Mouse (Mus musculus) mature B cell (primary cell): ENCODE data around the gene A130010J15Rik.

ENCODE experiments used
- in situ Hi-C: fragments of 300-500 bp; cut with MboI; formaldehyde crosslinking; loops from 2 replicates; pipeline ENCODE4 v1.14.3; 2019

A130010J15Rik gene

GRCm38 (mm10) chr1:193156316-193157110 lies 11.3 kb upstream of the A130010J15Rik start:
- in situ Hi-C loops = no loop called here

GRCm38 (mm10) chr1:193157111-193157492 lies 10.7 kb upstream of the A130010J15Rik start:
- in situ Hi-C loops = no loop called here

DNA sequence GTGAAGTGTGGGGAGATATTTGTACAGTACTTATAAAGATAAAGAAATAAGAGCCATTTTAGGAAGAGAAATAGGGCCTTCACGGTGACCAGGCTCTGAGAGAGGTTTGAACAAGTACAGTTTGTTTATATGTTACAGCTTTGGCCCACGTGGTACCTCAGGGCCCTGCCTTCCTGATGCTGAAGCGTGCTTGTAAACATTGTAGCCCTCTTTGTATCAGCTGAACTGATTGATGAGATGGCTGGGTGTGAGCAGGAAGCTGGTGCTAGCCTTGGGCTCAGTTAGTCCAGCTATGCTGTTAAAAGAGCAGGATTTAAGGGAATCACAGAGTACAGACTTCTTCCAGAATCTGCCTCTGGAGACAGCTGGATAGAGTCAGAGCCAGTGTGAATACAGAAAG lies 8.7 kb upstream of the A130010J15Rik start:
- in situ Hi-C loops = no loop called here

- in situ Hi-C loops = no loop called here
Observed at GRCm38 (mm10) chr1:193159613-193160012, 8.2 kb upstream of the A130010J15Rik start.

GRCm38 (mm10) chr1:193160317-193161032 lies 7.4 kb upstream of the A130010J15Rik start:
- in situ Hi-C loops = no loop called here

DNA sequence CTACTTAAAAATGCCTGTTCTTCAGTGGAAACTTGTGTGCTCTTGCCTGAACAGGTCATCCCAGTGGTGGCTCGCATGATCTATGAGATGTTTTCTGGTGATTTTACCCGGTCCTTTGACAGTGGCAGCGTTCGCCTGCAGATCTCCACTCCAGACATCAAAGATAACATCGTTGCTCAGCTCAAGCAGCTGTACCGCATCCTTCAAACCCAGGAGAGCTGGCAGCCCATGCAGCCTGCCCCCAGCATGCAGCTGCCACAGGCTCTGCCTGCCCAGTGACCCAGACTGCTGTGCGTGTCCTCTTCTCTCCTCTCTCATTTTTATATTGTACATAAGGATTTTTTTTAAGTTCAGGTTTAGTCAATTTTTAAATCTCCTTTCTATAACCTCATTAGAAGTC lies 1.4 kb downstream of the A130010J15Rik start:
- in situ Hi-C loops = no loop called here

GRCm38 (mm10) chr1:193169856-193170255 lies 2.0 kb downstream of the A130010J15Rik start:
- in situ Hi-C loops = no loop called here

GRCm38 (mm10) chr1:193172991-193173809 lies 5.4 kb downstream of the A130010J15Rik start:
- in situ Hi-C loops = no loop called here

DNA sequence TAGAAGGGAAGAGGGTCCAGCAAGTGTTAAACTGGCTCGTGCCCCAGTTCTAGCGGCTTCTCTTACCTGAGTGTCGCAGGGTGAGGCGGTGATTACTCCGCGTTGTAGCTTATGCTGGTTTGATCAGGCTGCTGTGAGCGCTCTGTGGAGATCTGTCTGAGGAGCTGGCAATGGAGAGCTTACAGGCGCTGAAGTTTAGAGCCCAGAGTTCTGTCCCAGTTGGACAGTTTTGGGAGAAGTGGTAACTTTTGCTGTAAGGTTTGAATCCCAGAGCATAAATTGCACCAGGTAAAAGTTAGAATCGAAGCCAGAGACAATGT lies 5.9 kb downstream of the A130010J15Rik start:
- in situ Hi-C loops = no loop called here

GRCm38 (mm10) chr1:193174143-193174733 lies 6.4 kb downstream of the A130010J15Rik start:
- in situ Hi-C loops = no loop called here

GRCm38 (mm10) chr1:193181104-193181503 lies 13.3 kb downstream of the A130010J15Rik start:
- in situ Hi-C loops = no loop called here

DNA sequence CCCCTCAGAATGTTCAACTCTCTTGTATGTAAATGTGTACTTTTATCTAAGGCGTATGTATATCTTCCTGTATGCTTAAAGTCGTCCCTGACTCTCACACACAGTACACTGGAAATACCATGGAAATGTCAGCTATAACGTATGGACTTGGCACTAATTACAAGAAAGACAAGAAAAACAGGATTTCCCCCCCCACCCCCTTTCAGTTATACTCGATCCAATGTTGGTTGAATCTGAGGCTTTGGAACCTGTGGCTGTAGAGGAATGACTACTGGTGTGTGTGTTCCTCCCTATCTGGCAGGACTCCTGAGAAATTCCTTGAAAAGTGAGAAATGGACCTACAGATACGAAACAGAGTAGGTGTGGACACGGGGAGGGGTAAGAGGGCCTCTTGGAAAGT lies 20.4 kb downstream of the A130010J15Rik start:
- in situ Hi-C loops = no loop called here

- in situ Hi-C loops = no loop called here
Observed at GRCm38 (mm10) chr1:193189151-193189621, 21.3 kb downstream of the A130010J15Rik start.

DNA sequence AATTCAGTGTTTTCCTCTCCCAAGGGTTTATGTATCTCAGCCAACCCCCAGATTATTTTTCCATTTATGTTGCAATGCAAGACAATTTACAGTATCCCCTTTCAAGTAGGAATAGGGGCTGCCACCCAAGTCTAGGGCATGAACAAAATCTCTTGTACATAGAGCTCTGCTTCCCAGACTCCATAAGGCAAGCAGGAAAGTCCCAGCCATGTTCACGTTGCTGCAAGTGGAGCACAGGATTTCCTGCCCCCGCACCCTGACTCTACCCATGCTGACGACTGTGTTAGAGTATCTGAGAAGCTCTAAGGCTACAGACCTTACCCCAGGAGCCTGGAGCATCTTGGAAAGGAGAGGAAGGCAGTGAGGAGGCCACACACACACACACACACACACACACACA lies 21.9 kb downstream of the A130010J15Rik start:
- in situ Hi-C loops = no loop called here

- in situ Hi-C loops = no loop called here
Observed at GRCm38 (mm10) chr1:193191675-193192283, 23.9 kb downstream of the A130010J15Rik start.

DNA sequence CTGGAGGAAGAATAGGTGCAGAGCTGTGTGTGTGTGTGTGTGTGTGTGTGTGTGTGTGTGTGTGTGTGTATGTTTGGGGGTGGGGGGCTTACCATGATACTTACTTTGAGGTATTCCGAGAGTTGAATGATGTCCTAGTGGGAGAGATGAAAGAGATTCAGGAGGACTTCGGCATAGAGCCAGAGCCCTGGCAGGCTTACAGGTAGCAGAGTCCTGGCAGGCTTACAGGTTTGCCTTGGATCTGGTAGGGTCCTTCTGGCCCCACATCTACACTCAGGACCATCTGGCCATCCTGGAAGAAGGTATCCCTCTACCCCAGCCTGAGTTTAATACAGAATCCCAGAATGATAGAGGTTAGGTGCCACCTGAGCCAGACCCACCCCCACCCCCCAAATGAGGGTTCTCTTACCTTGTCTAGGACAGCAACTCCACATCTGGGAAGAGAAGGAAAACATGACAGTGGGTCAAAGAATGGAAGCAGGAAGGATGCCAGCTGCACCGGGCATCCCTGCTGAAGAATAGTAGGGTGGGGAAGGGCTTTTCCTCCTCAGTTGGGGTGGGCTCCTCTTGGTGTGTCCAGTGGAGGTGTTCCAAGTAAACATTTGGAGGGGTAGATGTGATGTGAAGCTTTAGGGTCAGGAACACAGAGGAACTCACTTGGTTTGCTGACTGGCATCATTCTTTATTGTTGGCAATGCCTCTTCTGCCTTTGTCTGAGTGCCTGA lies 26.7 kb downstream of the A130010J15Rik start:
- in situ Hi-C loops = no loop called here

- in situ Hi-C loops = no loop called here
Observed at GRCm38 (mm10) chr1:193195169-193195810, 27.4 kb downstream of the A130010J15Rik start.

- in situ Hi-C loops = no loop called here
Observed at GRCm38 (mm10) chr1:193197494-193198205, 29.8 kb downstream of the A130010J15Rik start.

DNA sequence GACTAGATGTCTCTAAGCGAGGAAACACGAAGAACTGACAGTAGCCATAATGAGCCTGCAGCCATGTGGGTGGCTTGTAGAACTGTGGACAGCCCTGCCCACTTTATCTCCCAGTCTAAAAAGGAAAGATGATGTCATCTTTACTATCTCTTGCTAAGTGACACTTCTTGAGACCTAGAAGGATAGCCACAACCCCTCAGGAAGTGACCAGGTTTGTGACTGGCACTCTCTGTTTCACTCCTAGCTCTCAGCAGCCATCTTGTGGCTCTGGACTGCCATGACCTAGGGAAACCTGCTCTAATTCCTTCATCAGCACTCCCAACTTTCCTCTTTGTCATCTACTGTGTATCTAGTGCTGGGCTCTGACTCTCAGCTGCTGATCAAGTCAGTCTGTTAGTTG lies 30.5 kb downstream of the A130010J15Rik start:
- in situ Hi-C loops = no loop called here
